Mouse (Mus musculus) cortical plate, adult 2 months (tissue): Measurements from ENCODE around the gene Cdkn2d.
A peak's percentile ranks its signal among the peaks of the same experiment; 100 is the strongest.

Experiments used
- CTCF ChIP-seq: fragments of 200-500 bp; IDR thresholded peaks from 2 replicates; pipeline ENCODE4 v1.5.1; 2011; ENCODE audit warnings: mild to moderate bottlenecking, control low read depth, low read length; ENCODE audit not compliant: insufficient read depth; ENCODE audit errors: extremely low read depth
- POLR2A ChIP-seq: fragments of 200-500 bp; IDR thresholded peaks from 2 replicates; pipeline ENCODE4 v1.6.1; 2011; ENCODE audit warnings: mild to moderate bottlenecking, low read length, control low read depth; ENCODE audit not compliant: insufficient read depth; ENCODE audit errors: extremely low read depth

DNA sequence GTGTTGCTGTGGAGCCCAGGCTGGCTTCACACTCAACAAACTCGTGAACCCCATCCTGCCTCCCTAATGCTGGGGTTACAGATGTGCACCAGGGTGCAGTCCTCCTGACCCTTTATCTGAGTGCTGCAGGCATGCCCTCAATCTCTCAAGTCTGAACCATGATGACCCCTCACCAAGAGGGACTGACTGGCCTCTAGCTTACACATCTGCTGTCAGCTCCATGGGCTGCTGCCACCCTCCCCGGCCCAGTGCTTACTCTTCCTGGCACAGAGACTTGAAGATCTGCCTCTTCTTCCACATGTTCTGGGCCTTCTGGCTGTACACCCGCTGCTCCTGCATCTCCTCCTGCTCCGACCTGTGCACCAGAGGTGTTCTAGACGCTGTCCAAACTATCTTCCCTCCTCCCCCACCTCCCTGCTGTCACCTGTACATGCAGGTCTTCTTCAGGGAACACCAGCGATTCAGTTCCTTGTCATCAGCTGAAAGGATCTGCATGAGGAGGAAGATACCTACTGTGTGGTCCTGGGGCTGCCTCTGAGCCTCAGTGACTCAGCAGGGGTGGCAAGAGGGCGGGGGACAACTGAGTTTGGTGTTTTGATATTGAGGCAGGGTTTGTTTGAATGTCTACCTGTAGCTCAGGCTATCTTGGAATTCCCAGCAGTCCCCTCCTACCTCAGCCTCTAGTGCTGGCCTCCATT, 16.0 kb downstream of the Cdkn2d start:
- TF ChIP-seq POLR2A (0 out of 2 replicates have a peak, but pooled peaks have one; percentile 42), CTCF (no peak)
